Mouse (Mus musculus) liver, postnatal 0 days (tissue): ENCODE measurements at regions not wholly inside any gene's neighbourhood (a gene's known extent, or its start where the extent isn't known, plus 50 kb on each side); places are given as distances from the start of the nearest gene placed in this dataset.

ENCODE experiments used
- CTCF ChIP-seq: sonication (generic); IDR thresholded peaks from 2 replicates; pipeline ENCODE4 v1.5.1; 2016; ENCODE audit warnings: antibody characterized with exemption, low read depth
- EP300 ChIP-seq: IDR thresholded peaks from 2 replicates; pipeline ENCODE4 v1.6.1; 2016; ENCODE audit warnings: antibody characterized with exemption, low read depth, mild to moderate bottlenecking

DNA sequence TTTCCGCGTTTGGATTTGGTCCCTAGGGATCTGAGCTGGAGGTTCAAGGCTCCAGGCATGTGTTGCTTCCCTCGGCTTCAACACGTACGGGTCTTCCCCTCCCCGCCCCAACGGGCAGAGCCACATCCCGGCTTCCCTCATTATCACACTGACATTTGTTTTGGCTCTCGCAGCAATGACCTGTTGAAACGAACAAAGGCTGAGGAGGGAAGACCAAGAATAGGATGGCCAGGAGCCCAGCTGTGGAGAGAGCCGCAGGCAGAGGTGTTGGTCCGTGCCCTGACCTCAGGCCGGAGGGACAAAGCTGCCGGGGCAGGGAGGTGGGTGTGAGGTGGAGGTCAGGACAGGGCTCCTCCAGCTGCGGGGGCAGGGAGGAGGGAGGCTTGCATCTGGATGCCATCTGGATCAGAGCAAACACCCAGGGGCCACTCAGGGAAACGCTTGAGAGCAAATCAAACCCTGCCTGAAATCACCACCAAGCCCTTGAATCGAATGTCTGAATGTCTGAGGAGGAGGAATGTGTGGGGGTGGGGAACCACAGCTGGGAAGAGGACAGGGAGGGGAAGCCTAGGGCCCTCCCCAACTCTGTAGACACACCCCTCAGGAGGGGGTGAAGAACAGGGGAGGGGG is 145.6 kb downstream of the Vegfa start:
- TF ChIP-seq CTCF (no peak), EP300 (no peak)
